Mouse (Mus musculus) lung, postnatal 10 days (tissue): ENCODE measurements around the gene Tepsin.

Source experiments
- DNase-seq: peaks from one replicate; pipeline ENCODE4 v3.0.0; 2021

Gene Tepsin

GRCm38 (mm10) chr11:120098588-120099511, at the start of gene Tepsin, which contains the start of gene Ndufaf8:
TSS of gene Tepsin (minus strand) at chr11:120098731.
TSS of gene Ndufaf8 (plus strand) at chr11:120098928.
- peak; percentile 99 for DNase-seq

- no peak for DNase-seq
These were observed 45.4 kb upstream of the Tepsin start for GRCm38 (mm10) chr11:120143708-120144497.

GRCm38 (mm10) chr11:120142601-120143051, 44.1 kb upstream of the Tepsin start:
- peak; percentile 86 for DNase-seq

GRCm38 (mm10) chr11:120140255-120140654, 41.7 kb upstream of the Tepsin start:
- DNase-seq: peak; percentile 43

GRCm38 (mm10) chr11:120139309-120139731, 40.8 kb upstream of the Tepsin start:
- no peak for DNase-seq

GRCm38 (mm10) chr11:120137625-120138004, 39.1 kb upstream of the Tepsin start:
- DNase-seq: peak; percentile 29

GRCm38 (mm10) chr11:120136796-120137624, 38.5 kb upstream of the Tepsin start:
- peak; percentile 19 for DNase-seq

- no peak for DNase-seq
These were observed 37.7 kb upstream of the Tepsin start for GRCm38 (mm10) chr11:120136195-120136594.

GRCm38 (mm10) chr11:120134847-120135530, 36.5 kb upstream of the Tepsin start:
- no peak for DNase-seq

GRCm38 (mm10) chr11:120134148-120134547, 35.6 kb upstream of the Tepsin start:
- DNase-seq: no peak

- DNase-seq: no peak
These were observed 30.8 kb upstream of the Tepsin start for GRCm38 (mm10) chr11:120129281-120129680.

- DNase-seq: no peak
These were observed 28.3 kb upstream of the Tepsin start for GRCm38 (mm10) chr11:120126845-120127244.

- no peak for DNase-seq
These were observed 23.6 kb upstream of the Tepsin start for GRCm38 (mm10) chr11:120122126-120122525.

- peak; percentile 85 for DNase-seq
These were observed 22.3 kb upstream of the Tepsin start for GRCm38 (mm10) chr11:120120642-120121420.

- no peak for DNase-seq
These were observed 21.5 kb upstream of the Tepsin start for GRCm38 (mm10) chr11:120119936-120120541.

- no peak for DNase-seq
These were observed 20.6 kb upstream of the Tepsin start for GRCm38 (mm10) chr11:120119108-120119507.

GRCm38 (mm10) chr11:120117626-120118025, 19.1 kb upstream of the Tepsin start:
- no peak for DNase-seq

- no peak for DNase-seq
These were observed 16.1 kb upstream of the Tepsin start for GRCm38 (mm10) chr11:120114488-120115215.

- DNase-seq: peak; percentile 76
These were observed 13.6 kb upstream of the Tepsin start for GRCm38 (mm10) chr11:120112136-120112535.

- DNase-seq: peak; percentile 65
These were observed 12.5 kb upstream of the Tepsin start for GRCm38 (mm10) chr11:120111033-120111432.
